Mouse (Mus musculus) adrenal gland, postnatal 10 days (tissue): ENCODE data around the gene Gpr68. TPM values are rescaled to one million over a fixed set of nuclear protein-coding genes. Genes with fewer than 3 reads are reported as not detected.
A peak's percentile ranks its signal among the peaks of the same experiment; 100 is the strongest.

ENCODE experiments used
- DNase-seq: peaks from one replicate; pipeline ENCODE4 v3.0.0; 2021; ENCODE audit warnings: mixed read lengths
- long read RNA-seq, 2 experiments: library from polyadenylated mRNA; stranded (forward); transcript quantifications; one replicate each; pipeline ENCODE4 v2.0.0; 2021
- total RNA-seq, 2 experiments: library from RNA; stranded (reverse); gene quantifications; 2 replicates each; pipeline ENCODE4 v1.2.3; 2021

Gpr68 gene
- 1 to 10 TPM; 1.6 to 1.8 TPM for total RNA-seq
- long read RNA-seq, experiment 1 = 0 reads
- long read RNA-seq, experiment 2 = 0 reads

DNA sequence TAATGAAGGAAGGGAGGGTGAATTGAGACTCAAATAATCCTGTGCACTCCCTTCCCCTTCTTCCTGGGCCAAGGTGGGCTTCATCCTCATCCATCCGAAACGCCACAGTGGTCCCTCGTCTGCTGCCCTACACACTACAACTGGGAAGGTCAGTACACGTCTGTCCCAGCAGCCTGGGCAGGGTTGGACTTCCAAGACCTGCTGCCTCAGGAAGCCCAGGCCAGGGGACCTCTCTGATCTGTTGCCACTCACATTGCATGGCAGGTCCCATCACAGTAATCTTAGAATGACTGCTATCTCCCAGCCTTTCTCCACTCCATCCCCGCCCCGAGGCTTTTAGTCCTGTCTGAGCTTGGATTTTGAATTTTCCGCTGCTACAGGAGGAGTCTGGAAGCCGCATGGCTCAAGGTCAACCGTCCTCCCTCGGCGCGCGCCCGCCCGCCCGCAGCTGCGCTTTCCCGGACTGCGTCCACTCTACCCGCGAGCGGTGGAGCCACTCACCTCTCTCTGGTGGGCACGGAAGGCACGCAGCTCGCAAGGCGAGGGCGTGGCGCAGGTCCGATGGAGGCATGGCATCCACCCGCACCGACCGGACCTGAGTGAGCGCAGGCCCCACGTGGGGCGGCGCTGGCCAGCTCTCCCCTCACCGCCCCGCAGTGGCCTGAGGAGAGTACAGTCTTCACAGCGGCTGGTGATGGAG lies at the start of gene Gpr68:
Gene Gpr68 (minus strand): TSS at position 601 of the 700 bp plus-strand sequence.
- DNase-seq = peak; percentile 61

DNA sequence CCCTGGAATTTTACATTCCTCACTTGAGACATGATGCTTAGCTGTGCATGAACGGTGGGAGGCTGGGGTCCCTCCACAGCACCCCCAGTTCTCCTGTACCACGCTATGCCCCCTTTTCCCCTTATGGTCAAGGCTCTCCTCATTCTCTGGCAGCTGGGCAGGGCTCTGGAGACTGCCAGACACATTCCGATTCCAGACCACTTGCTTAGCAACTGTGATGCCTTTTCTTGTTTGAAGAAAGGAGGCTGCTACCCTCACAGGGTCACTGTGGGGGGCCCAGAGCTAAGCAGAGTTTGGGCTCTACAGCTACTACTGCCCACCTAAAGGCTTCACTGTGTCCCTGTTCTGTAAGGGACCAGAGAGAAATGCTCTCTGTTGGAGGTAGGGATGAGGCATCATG lies 49.3 kb upstream of the Gpr68 start:
- DNase-seq = no peak

DNA sequence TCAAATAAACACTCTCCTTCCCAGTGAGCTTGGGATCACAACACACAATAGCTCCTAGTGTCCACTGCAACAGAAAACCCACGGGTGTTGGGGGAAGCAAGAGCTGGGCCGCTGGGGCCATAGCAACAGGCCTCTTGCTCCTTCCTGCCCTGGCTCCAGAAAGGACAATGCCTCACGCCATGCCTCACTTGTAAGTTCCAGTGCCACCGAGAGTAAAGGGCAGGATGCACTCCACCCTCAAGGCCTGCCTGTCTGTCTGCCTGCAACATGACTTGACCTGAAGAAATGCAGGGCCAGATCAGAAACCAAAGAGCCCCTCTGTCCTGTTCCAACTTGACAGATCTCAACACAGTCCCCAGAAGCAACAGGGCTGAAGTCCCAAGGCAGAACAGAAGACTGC lies 48.8 kb upstream of the Gpr68 start:
- no peak for DNase-seq

DNA sequence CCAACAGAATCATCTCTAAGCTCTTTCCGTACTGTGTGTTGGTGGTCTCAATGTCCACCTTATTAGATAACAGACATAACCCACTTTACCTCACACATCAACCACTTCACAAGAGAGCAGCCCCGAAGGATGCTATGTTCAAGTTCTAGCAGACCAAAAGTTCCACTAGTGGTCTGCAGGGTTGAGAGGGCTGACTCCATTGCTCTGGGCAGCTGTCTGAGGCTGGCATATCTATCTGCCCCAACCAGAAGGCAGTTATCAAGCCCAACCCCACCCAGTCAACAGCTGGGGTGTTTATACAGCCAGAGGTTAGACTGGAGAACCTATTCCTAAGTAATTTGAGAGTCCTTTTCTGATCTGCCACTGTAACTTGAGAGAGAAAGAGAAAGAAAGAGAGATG lies 48.0 kb upstream of the Gpr68 start:
- no peak for DNase-seq

DNA sequence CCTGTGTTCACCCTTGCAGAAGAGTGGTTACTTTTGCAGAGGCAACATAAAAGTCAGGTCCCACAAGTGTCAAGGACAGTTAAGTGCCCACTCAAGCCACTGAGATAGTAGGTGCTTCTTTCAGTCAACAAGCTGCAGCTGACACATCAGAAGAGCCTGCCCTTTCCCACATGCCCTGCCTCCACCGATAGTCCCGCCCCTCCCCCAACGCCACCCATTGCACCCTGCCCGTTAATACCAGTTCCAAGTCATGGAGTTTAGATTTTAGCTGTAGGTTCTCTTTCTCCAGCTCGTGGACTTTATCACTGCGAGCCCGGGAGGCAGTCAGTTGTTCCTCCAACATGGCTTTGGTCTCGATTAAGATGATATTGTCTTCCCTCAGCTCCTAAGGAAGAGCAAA lies 45.9 kb upstream of the Gpr68 start:
- DNase-seq = no peak

DNA sequence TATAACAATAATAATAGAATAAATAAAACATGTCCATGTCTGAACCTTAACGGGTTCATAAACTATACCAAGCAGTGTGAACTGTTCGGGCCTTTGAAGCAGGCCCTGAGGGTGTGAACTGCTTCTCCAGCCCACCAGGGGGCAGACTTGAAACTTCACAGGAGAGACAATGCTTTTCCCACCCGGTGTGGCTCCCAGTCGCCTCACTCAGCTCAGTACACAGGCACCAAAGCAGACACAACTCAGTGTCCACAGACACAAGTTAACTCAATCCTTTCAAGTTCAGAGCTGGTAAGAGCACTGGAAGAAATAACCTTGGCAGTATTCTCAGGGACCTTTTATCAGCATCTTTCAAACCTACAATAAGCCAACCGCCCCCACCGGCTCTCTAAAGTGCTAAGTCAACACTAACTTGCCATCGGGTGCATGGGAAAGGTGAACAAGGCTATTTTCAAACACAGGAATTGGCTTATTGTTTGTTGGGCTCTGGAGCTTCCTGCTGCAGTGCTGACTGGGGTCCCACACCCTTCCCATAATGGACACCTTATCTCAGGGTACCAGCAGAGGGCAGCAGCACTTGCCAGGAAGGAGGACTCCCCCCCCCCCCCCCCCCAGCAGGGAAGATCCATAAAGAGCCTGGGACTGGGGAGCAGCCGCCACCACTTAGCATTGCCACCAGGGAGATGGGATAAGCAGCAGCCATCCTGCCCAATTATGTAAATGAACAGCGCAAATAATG lies 44.4 kb upstream of the Gpr68 start:
- DNase-seq = peak; percentile 83

DNA sequence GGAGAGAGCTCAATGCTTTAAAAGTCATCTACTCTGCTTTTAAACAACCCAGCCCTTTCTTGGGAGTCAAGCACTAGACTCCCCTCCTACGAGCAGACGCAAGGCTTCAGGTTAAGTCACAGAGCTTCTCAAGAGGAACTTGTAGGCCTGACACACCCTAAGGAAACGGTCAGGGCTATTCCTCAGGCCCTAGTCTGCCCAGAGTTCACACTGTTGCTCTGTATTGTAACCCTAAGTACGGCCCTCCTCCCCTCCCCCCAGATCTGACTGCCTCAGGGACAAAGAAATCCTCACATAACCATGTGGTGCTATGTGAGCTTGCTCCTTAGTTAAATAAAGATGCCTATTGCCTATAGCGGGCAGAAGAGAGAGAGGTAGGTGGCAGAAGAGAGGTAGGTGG lies 41.1 kb upstream of the Gpr68 start:
- DNase-seq = no peak

DNA sequence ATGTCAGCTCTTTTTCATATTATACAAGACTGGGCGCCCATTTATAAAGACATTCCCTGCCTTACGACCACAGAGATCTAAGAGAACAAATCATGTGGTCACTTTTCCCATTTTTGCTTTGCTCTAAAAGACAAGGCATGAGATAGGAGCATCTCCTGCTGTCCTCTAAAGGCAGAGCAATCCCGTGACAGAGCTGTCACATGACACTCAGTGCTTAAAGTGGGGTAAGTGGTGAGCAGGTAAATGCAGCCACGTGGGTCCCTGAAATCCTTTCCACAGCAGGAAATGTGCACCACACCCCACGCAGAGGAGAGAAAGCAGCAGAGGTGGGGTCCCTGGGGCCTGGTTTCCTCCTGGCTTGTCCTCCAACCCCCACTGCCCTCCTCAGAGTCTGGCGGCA lies 40.0 kb upstream of the Gpr68 start:
- no peak for DNase-seq

DNA sequence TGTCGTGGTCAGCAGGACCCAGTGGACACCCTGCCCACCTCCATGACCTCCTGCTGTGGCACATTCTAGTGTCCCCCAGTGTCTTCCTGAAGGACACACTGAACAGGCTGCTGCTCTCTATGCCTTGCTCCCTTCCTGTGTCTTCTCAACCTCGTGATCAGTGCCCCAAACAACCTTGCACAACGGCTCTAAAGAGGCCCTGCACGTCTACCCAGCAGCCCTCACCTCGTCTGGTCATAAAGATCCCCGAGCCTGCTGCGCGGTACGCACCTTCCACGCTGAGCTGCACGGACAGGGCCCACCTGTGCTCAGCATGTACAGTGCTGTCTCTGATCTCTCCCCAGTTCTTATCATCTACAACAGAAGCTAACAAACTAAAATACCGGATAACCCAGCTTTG lies 38.0 kb upstream of the Gpr68 start:
- no peak for DNase-seq

DNA sequence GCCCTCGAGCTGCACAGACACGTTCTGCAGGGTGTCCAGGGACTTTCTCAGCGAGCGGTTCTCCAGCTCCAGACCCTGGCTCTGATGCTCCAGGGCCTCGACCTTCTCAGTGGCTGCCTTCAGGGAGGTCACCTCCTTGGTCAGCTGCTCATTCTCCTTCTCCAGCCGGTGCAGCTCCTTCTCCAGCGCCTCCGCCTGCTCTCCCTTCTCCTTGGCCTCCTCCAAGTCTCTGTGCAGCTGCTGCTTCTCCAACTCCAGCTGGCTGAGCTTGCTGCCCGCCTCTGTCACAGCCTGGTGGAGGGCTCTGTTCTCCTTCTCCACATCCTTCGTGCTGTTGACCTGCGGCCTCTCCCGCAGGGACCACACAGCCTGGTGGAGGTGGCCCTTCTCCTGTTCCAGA lies 37.5 kb upstream of the Gpr68 start:
- no peak for DNase-seq

DNA sequence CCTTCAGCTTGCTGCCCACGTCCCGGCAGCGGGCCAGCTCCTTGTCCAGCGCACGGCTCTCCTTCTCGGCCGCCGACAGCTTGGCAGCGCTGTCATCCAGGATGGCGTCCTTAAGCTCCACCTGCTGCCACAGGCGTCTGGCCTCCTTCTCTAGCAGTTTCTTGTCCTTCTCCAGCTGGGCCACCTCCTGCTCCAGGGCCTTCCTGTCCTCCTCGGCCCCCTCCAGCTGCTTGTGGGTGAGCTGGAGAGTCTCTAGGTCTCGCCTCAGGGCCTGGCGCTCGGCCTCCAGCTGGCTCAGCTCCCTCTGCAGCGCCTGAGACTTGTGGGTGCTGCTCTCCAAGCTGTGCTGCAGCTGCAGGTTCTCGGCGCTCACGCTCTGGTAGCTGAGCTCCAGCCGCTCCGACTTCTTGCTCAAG lies 36.9 kb upstream of the Gpr68 start:
- no peak for DNase-seq

DNA sequence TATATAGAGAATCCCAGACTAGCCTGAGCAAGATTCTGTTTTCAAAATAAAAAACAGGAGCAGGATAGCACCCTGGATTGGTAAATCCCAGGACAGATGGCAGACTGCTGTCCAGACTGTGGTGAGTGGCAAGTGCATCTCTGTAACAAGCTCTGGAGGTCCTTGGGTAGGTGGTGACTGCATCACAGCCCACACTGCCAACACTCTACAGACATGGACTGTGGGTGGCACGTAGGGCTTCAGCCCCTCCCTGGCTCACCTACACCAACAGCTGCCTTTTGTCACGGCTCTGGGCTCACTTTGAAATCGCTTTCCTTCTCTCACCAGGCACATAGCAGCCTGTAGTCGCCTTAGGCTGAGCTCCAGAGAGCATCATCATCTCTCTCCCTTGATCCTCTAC lies 35.1 kb upstream of the Gpr68 start:
- DNase-seq = no peak

DNA sequence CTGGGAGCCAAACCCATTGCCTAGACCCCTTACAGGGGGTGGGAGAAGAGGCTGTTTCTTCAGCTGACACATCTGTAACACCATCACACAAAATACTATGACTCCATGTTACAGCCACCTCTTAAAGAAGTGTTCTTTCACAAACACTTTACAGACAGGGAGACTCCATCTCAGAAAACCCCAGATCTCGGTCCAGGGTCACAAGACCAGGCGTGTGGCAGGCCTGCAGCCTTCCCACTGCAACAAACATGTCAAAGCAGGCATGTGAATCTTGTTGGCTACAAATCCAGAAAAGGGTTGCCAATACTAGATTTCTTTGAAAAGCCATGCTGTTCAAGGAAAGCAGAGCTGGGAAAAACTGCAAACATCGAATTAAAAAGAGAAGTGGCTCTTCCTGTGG lies 33.4 kb upstream of the Gpr68 start:
- no peak for DNase-seq

DNA sequence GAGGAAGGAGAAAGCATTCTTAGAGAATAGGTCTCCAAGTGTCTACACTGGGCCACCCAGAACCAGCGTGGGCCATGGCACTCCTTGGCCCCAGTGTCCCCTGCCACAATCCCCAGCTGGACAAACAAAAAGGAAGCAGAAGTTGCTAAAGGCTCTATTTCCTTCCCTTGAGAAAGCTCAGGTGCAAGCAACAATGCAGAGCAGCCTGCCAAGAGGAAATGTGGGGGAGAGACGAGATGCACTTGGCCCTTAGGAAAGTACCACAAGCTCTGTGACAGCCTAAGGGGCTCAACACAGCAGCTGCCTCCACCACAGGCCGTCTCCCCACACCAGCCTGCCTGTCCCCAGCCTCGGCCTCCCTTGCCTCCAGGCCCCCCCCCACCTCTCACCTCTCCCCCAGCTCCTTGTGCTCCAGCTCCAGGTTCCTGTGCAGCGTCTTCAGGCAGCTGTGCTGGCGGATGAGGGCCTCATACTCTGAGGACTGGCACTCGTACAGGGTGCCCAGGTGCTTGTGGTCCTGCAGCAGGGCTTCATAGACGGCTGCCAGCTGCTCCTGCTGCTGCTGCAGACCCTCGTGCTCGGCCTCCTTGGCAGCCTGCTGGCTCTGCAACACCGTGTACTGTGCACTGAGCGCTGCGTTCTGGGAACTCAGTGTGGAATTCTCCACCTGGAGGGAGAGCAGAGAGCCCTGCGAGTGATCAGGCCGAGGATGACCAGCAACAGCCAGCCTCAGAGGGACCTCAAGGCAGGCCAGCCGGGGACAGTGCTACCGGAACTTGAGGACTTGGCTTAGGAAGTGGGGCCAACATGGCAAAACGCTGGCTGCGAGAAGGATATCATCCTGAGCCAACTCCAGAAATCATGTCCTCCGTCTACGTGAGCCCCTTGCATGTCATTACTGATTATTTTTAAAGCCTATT lies 29.7 kb upstream of the Gpr68 start:
- DNase-seq = peak; percentile 37

DNA sequence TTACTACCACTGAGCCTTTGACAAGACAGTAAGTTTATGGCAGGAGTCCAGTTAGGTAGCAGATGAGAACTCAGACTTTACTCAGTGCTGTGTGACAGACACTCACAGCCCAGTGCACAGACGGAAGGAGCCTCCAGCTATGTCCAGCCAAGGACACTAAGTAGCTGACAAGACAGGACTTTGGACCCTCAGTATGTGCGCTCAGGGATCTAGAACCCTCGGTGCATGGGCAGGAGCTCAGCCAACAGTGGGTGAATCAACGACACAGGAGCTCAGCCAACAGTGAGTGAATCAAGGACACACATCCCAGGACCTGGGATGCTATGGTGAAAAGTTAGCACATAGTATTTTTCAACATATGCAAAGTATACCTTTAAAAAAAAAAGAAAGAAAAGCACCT lies 28.7 kb upstream of the Gpr68 start:
- DNase-seq = no peak

DNA sequence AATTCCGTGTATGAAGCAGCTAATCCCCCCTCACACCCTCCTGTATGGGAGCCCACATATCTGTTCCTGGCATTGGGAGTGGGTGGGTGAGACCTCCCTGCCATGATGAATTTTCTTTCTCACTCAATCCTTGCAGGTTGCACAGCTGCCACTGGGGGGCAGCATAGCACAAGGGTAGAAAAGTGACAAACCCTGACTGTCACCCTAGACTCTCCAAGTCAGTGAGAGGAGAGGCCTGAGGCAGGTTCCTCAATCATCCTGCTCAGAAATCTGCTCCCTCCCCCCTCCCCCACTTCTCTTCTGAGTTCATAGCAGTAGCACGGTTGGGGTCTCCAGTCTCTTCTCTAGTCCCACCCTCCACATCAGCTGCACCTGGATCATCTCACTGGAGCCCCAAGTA lies 28.1 kb upstream of the Gpr68 start:
- DNase-seq = peak; percentile 87

DNA sequence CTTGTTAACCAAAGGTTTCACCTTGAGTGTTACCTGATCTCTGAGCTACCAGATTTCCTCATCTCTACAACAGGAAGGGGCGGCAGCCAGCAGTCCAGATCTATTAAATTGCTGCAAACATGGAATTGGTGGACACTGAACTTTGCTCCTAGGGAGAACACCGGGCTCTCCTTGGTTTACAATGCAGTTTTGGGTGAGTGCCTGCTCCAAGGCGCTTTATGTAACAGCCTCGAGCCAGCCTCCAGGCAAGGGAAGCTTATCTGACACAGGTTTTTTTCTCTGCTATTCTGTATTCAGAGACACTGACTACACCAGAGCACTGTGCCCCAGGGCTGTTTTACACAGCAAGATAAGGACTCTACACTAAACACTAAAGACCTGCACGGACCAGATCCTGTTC lies 26.8 kb upstream of the Gpr68 start:
- DNase-seq = no peak

DNA sequence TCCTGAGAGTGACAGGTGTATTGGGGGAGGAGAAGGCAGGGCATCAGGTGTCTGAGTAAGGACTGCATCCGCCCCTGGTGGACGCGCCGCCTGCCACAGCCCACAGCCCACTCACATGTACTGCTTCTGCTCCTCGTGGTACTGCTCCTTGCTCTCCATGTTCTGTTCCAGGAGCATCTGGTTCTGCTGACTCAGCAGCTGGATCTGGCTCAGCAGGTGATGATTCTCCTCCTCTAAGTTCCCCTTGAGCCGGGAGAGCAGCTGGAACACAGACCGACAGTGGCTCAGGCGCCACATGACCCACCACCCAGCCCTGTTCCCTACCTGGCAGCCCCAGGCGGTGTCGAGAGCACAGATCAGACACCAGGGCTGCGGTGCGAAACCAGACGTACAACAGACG lies 23.7 kb upstream of the Gpr68 start:
- no peak for DNase-seq

DNA sequence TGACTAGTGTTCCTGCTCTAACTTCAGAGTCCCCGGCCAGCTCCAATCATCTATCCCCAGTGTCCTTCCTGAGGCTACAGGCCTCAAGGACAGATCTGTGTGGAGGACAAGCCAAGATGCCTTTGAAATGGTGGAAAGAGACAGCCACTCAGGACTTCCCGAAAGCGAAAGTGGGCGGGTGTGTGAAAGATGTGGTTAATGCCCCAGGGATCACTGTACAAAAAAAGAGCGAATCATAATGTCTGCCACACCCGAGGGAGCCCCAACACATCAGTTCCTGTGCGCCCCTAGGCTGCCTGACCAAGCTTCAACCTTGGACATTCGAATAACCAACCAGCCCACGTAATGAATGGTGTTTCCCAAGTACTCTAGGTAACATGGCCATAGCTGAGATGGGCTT lies 20.3 kb upstream of the Gpr68 start:
- DNase-seq = no peak

DNA sequence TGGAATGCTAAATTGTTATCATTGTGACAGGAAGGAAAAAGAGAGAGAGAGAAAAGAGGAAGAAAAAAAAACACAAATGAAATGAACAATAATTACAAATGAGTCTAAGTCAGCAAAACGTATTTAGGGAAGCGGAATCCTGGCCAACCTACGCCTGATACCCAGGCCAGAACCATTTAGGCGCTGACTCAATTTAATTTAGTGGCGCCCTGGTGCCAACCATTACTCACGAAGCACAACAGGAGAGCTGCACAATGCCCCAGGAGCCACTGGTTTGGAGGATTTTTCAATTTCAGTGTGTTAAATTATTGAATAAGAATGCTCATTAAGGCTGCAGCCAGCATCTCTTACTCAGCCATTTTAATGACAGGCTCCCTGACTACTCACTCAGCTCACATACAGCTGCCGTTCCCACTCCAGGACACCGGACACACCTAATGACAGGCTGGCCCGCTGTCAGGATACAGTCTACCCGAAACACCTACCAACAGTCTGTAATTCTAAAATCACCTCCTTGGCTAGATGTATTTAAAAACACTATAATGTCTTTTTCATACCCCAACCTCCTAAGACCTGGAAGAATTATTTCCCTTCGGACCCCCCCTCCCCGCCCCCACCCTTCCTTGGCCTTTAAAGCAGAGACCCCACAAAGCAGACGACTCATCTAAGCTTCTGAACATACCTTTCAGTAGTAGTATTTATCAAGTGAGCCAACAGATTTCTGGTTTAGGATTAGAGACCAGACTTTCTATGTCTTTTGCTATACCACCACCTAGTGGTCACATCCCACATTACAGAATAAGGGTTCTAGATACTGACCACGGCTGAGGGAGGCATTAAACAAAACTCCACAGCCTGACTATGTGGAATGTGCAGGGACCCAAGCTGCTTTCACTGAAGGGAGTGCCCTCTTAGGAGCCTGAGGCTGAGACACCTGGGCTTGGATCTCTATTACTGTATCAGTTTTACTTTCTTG lies 17.9 kb upstream of the Gpr68 start:
- peak; percentile 78 for DNase-seq

DNA sequence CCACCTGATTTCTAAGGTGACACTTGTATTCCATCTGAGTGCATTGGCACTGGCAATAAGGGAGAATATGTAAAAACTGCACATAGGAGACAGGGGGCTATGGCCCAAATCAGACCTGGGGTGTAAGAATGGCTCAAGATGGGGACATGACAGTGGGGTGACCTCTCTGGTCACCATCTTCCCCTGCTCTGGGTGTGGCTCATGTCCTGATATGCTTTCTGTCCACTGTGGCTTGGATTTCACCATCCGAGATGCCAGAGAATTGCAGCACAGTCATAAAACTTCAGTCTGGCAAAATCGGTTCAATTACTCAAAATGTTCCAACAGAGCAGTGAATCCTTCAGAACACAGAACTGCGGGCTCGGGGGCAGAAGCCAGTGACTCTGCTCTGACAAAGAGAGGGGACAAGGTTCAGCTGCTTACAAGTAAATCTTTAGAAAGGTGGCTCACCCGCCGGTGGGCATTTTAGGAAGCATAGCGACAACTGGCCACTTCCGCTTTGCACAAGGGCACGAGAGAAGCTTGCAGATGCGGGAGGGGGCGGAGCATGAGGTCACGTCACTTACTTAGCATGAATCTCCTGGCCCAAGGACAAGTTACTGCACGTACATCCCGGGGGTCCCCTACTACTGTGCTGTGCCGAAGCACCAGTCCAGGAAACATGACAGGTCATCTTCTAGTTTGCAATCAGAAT lies 16.8 kb upstream of the Gpr68 start:
- peak; percentile 22 for DNase-seq
